Mouse (Mus musculus) neural tube, embryonic 12.5 days (tissue): Measurements from ENCODE around the gene Ntn1. TPM values are rescaled to one million over a fixed set of nuclear protein-coding genes. Genes with fewer than 3 reads are reported as not detected.

Experiments used
- ATAC-seq: fragments of 200-750 bp; cut with Nextera tagmentation; 2 replicates; pipeline ENCODE4 v1.8.0; 2017; ENCODE audit warnings: low read depth, mild to moderate bottlenecking, moderate TSS enrichment, moderate library complexity; ENCODE audit not compliant: low FRiP score
- H3K27ac ChIP-seq: fragments of 300-500 bp; sonication (generic); 2 replicates; pipeline ENCODE4 v1.5.1; 2016
- H3K27me3 ChIP-seq: fragments of 300-500 bp; sonication (generic); replicated peaks from 2 replicates; pipeline ENCODE4 v1.6.1; 2016; ENCODE audit warnings: mild to moderate bottlenecking
- H3K36me3 ChIP-seq: fragments of 300-500 bp; sonication (generic); 2 replicates; pipeline ENCODE4 v1.6.1; 2016; ENCODE audit warnings: mild to moderate bottlenecking
- H3K4me1 ChIP-seq: fragments of 300-500 bp; sonication (generic); 2 replicates; pipeline ENCODE4 v1.6.1; 2016
- H3K4me2 ChIP-seq: fragments of 300-500 bp; sonication (generic); replicated peaks from 2 replicates; pipeline ENCODE4 v1.6.1; 2016; ENCODE audit warnings: mild to moderate bottlenecking
- H3K4me3 ChIP-seq: fragments of 300-500 bp; sonication (generic); 2 replicates; pipeline ENCODE4 v1.5.1; 2016
- H3K9ac ChIP-seq: fragments of 300-500 bp; sonication (generic); 2 replicates; pipeline ENCODE4 v1.6.1; 2016; ENCODE audit warnings: mild to moderate bottlenecking
- H3K9me3 ChIP-seq: fragments of 300-500 bp; sonication (generic); 2 replicates; pipeline ENCODE4 v1.6.1; 2016; ENCODE audit warnings: mild to moderate bottlenecking
- WGBS: fragments of 180-500 bp; shearing (Covaris S2); methylation state at CpG from one replicate; pipeline ENCODE4 v1.1.7; 2016; 5-methylcytosine and 5-hydroxymethylcytosine counted together
- polyA plus RNA-seq: library from polyadenylated mRNA; unstranded; fragments of >200 nt; fragmentation: Nextera tagmentation; extraction: Ambion mirVana; gene quantifications from 2 replicates; pipeline ENCODE4 v1.2.1, GENCODE M21; 2016

Gene Ntn1
- polyA plus RNA-seq, 1 experiment from 2014 or later = 48.2 TPM

GRCm38 (mm10) chr11:68401428-68401827, 805 bp upstream of the Ntn1 start:
- H3K27me3 ChIP-seq = peaks cover 42% of the 10 kb centered on the region
- ATAC-seq = no peak
- 0 out of 2 replicates have a peak overlapping the region, but pooled peaks have one; percentile 91 for H3K4me2 ChIP-seq
- H3K4me3 ChIP-seq = no peak overlapping the region
- H3K9me3 ChIP-seq = no peaks in the 10 kb centered on the region
- no peaks in the 10 kb centered on the region for H3K36me3 ChIP-seq
- H3K4me1 ChIP-seq = peaks cover 24% of the 10 kb centered on the region
- H3K27ac ChIP-seq = no peak overlapping the region
- no peak overlapping the region for H3K9ac ChIP-seq
- 32% methylated on average over 5 of the region's 5 CpGs for WGBS

GRCm38 (mm10) chr11:68400021-68400671, 477 bp downstream of the Ntn1 start:
- under 1% methylated on average over 46 of the region's 57 CpGs for WGBS
- Histone ChIP-seq H3K4me3 (peak overlapping the region; percentile 47), H3K9me3 (no peaks in the 10 kb centered on the region), H3K4me2 (peak overlapping the region; percentile 91), H3K9ac (peak overlapping the region; percentile 64), H3K27ac (peak overlapping the region; percentile 23; the same call in 1 of the 2 replicates), H3K36me3 (no peaks in the 10 kb centered on the region), H3K4me1 (peaks cover 24% of the 10 kb centered on the region), H3K27me3 (peaks cover 43% of the 10 kb centered on the region)
- ATAC-seq = peak; percentile 45

- H3K27me3 ChIP-seq = peaks cover 47% of the 10 kb centered on the region
- under 1% methylated on average over 42 of the region's 47 CpGs for WGBS
- peak overlapping the region; percentile 47 for H3K4me3 ChIP-seq
These were observed 1.0 kb downstream of the Ntn1 start for GRCm38 (mm10) chr11:68399548-68400020.

GRCm38 (mm10) chr11:68398891-68399547, 1.6 kb downstream of the Ntn1 start:
- Histone ChIP-seq H3K4me3 (peak overlapping the region; percentile 47), H3K9ac (peak overlapping the region; percentile 64), H3K36me3 (no peaks in the 10 kb centered on the region), H3K4me1 (peaks cover 24% of the 10 kb centered on the region), H3K4me2 (peak overlapping the region; percentile 91), H3K27ac (no peak overlapping the region), H3K27me3 (peaks cover 47% of the 10 kb centered on the region), H3K9me3 (no peaks in the 10 kb centered on the region)
- whole genome bisulfite sequencing = 7% methylated on average over 24 of the region's 24 CpGs
- ATAC-seq = peak; percentile 22; the same call in 1 of the 2 replicates

More at GRCm38 (mm10) chr11:68399548-68400020, 1.0 kb downstream of the Ntn1 start:
- peak overlapping the region; percentile 23; the same call in 1 of the 2 replicates for H3K27ac ChIP-seq
- no peaks in the 10 kb centered on the region for H3K36me3 ChIP-seq
- H3K9me3 ChIP-seq = no peaks in the 10 kb centered on the region
- H3K4me2 ChIP-seq = peak overlapping the region; percentile 91
- H3K9ac ChIP-seq = peak overlapping the region; percentile 64
- ATAC-seq = peak; percentile 85
- peaks cover 24% of the 10 kb centered on the region for H3K4me1 ChIP-seq

- 65% methylated on average over 5 of the region's 5 CpGs for WGBS
- no peaks in the 10 kb centered on the region for H3K9me3 ChIP-seq
- no peaks in the 10 kb centered on the region for H3K36me3 ChIP-seq
- H3K27ac ChIP-seq = no peak overlapping the region
- no peak for ATAC-seq
- no peak overlapping the region for H3K4me2 ChIP-seq
- peaks cover 26% of the 10 kb centered on the region for H3K4me1 ChIP-seq
- peaks cover 57% of the 10 kb centered on the region for H3K27me3 ChIP-seq
- no peak overlapping the region for H3K9ac ChIP-seq
- H3K4me3 ChIP-seq = no peak overlapping the region
These were observed 5.1 kb downstream of the Ntn1 start for GRCm38 (mm10) chr11:68395546-68395945.

- peaks cover 21% of the 10 kb centered on the region for H3K4me1 ChIP-seq
- no peak for ATAC-seq
- no peak overlapping the region for H3K4me2 ChIP-seq
- no peaks in the 10 kb centered on the region for H3K9me3 ChIP-seq
- no peak overlapping the region for H3K4me3 ChIP-seq
- no peaks in the 10 kb centered on the region for H3K36me3 ChIP-seq
- WGBS = 56% methylated on average over 4 of the region's 4 CpGs
- no peak overlapping the region for H3K27ac ChIP-seq
- peaks cover 54% of the 10 kb centered on the region for H3K27me3 ChIP-seq
- H3K9ac ChIP-seq = no peak overlapping the region
These were observed 5.9 kb downstream of the Ntn1 start for GRCm38 (mm10) chr11:68394749-68395148.

GRCm38 (mm10) chr11:68393897-68394490, 6.6 kb downstream of the Ntn1 start:
- Histone ChIP-seq H3K4me3 (no peak overlapping the region), H3K36me3 (no peaks in the 10 kb centered on the region), H3K4me2 (no peak overlapping the region), H3K27me3 (peaks cover 54% of the 10 kb centered on the region), H3K27ac (no peak overlapping the region), H3K9ac (no peak overlapping the region), H3K9me3 (no peaks in the 10 kb centered on the region), H3K4me1 (peaks cover 17% of the 10 kb centered on the region)
- WGBS = 46% methylated on average over 2 of the region's 2 CpGs
- ATAC-seq = no peak

- H3K27ac ChIP-seq = no peak overlapping the region
- H3K4me3 ChIP-seq = no peak overlapping the region
- H3K4me1 ChIP-seq = peaks cover 25% of the 10 kb centered on the region
- H3K9ac ChIP-seq = no peak overlapping the region
- ATAC-seq = no peak
- no peak overlapping the region for H3K4me2 ChIP-seq
- H3K36me3 ChIP-seq = no peaks in the 10 kb centered on the region
- 8% methylated on average over 19 of the region's 19 CpGs for WGBS
- H3K27me3 ChIP-seq = peaks cover 61% of the 10 kb centered on the region
- no peaks in the 10 kb centered on the region for H3K9me3 ChIP-seq
These were observed 10.0 kb downstream of the Ntn1 start for GRCm38 (mm10) chr11:68390381-68391287.

GRCm38 (mm10) chr11:68389621-68390020, 11.0 kb downstream of the Ntn1 start:
- Histone ChIP-seq H3K4me1 (peaks cover 35% of the 10 kb centered on the region), H3K27ac (no peak overlapping the region), H3K4me3 (no peak overlapping the region), H3K27me3 (peaks cover 60% of the 10 kb centered on the region), H3K36me3 (0 out of 2 replicates have a peak, but pooled peaks cover 3% of the 10 kb centered on the region), H3K9ac (no peak overlapping the region), H3K4me2 (no peak overlapping the region), H3K9me3 (no peaks in the 10 kb centered on the region)
- 4% methylated on average over 8 of the region's 8 CpGs for whole genome bisulfite sequencing
- no peak for ATAC-seq

- H3K4me3 ChIP-seq = no peak overlapping the region
- no peak overlapping the region for H3K27ac ChIP-seq
- WGBS = 16% methylated on average over 1 of the region's 1 CpGs
- H3K9ac ChIP-seq = no peak overlapping the region
- H3K27me3 ChIP-seq = peaks cover 61% of the 10 kb centered on the region
- peak overlapping the region; percentile 95; the same call in 1 of the 2 replicates for H3K4me2 ChIP-seq
- ATAC-seq = no peak
- H3K4me1 ChIP-seq = peaks cover 40% of the 10 kb centered on the region
- H3K9me3 ChIP-seq = no peaks in the 10 kb centered on the region
- 0 out of 2 replicates have a peak, but pooled peaks cover 3% of the 10 kb centered on the region for H3K36me3 ChIP-seq
These were observed 12.0 kb downstream of the Ntn1 start for GRCm38 (mm10) chr11:68388655-68389015.

GRCm38 (mm10) chr11:68387971-68388654, 12.5 kb downstream of the Ntn1 start:
- ATAC-seq = no peak
- peaks cover 66% of the 10 kb centered on the region for H3K27me3 ChIP-seq
- H3K4me1 ChIP-seq = peaks cover 43% of the 10 kb centered on the region
- peak overlapping the region; percentile 95; the same call in 1 of the 2 replicates for H3K4me2 ChIP-seq
- no peaks in the 10 kb centered on the region for H3K9me3 ChIP-seq
- no peak overlapping the region for H3K27ac ChIP-seq
- no peak overlapping the region for H3K4me3 ChIP-seq
- 0 out of 2 replicates have a peak, but pooled peaks cover 3% of the 10 kb centered on the region for H3K36me3 ChIP-seq
- H3K9ac ChIP-seq = no peak overlapping the region
- WGBS = 20% methylated on average over 11 of the region's 11 CpGs
